Mouse (Mus musculus) lung, adult 10 weeks (tissue): ENCODE results near the gene Strada. TPM values are rescaled to one million over a fixed set of nuclear protein-coding genes. Genes with fewer than 3 reads are reported as not detected.

Experiments used
- polyA plus RNA-seq: library from polyadenylated mRNA; stranded (reverse); fragments of 350-450 nt; fragmentation: Illumina TruSeq; extraction: RNeasy Lipid Tissue Mini Kit (QIAGEN cat#74804); gene quantifications from one replicate; pipeline ENCODE4 v1.2.3, GENCODE M21; 2014; ENCODE audit warnings: low read depth, low replicate concordance; ENCODE audit not compliant: insufficient read depth

The Strada gene
- polyA plus RNA-seq = 9.7 TPM

DNA sequence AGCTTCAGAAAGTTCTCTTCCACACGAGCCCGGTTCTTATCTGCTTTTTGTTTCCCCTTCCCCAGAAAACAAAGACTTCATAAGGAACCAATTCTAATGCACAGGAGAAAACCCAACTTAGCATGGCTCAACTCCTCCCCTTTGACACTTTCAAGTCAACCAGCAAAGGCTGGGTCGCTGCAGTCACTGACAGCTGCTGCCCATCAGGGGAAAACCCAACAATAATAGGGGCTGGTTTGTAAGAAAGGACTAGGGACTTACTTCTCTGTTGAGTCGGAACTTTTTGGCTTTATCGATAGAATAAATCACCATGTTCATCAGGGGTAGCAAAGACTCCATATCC, at the start of gene Strada:
TSS of gene Strada (minus strand) at position 46 of the 343 bp plus-strand sequence.

DNA sequence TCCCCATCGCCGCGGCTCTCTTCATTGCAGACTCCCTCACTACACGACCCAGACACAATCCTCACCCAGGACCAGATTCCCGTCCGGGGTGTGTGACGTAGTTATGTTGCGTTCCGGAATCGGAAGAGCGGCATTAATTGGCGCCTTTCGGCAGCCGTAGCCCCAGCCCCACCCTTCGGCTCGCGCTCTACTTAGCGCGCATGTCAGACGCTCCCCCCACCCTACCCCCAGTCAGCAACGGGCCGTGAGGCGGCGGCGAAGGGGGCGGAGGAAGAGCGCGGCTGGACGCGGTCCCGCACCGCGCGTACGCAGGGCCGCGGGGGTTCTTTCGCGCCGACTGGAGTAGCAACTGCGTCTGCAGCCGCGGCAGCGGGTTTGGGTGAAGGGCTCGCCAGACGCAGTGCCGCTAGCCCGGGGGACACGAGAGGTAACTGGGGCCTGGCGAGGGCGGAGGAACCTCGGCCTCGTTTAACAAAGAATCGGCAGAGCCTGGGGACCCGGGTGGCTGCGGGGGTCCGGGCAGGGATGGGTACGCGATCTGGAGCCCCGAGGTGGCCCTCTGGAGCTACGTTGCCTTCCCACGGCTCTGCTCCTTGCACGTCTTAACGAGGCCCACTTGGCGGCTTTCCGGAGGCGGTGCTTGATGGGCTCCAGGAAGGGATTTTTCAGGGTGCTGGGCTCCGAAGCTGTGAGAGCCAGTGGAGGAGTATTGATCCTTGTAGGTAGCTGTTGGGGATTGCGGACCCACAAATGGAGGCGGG, 14.9 kb upstream of the Strada start, which contains the start of gene Ddx42:
TSS of gene Ddx42 (plus strand) at position 197 of the 761 bp plus-strand sequence.

DNA sequence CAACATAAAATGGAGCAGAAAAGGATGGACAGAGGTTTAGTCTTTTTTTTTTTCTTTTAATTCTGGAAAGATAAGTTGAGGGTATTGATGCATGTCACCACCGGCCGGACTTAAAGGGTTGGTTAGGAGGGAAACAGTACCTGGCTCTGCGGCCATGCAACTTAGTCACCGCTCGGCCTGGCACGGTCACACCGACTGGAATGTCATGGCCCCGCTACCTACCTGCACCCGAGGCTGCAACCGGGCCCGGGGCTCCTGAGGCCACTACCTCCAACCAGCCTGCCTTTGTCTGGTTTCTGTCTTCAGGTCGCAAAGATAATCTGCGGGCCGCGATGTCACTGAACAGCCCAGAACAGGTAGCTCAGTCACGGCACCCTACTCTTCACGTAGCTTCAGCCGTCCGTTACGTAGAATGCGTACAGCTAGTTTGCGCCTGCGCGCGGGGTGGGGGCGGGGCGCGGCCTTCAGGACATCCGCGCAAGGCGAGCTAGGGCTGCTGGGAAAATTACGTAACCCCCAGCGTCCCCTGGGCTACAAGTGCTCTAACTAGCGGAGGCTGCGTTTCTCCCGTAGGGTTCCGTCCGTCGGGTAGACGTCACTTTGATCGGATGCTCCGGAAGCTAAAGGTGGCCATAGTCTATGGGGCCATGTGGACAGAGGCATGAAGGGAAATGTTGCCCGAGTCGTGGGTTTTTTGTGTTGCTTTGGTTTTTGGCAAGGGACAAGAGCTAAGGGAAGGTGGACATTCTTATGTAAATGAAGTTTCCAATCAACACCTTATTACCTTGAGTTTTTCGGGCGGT, 14.2 kb upstream of the Strada start, which contains the start of gene Ccdc47:
TSS of gene Ccdc47 (minus strand) at position 418 of the 803 bp plus-strand sequence.

DNA sequence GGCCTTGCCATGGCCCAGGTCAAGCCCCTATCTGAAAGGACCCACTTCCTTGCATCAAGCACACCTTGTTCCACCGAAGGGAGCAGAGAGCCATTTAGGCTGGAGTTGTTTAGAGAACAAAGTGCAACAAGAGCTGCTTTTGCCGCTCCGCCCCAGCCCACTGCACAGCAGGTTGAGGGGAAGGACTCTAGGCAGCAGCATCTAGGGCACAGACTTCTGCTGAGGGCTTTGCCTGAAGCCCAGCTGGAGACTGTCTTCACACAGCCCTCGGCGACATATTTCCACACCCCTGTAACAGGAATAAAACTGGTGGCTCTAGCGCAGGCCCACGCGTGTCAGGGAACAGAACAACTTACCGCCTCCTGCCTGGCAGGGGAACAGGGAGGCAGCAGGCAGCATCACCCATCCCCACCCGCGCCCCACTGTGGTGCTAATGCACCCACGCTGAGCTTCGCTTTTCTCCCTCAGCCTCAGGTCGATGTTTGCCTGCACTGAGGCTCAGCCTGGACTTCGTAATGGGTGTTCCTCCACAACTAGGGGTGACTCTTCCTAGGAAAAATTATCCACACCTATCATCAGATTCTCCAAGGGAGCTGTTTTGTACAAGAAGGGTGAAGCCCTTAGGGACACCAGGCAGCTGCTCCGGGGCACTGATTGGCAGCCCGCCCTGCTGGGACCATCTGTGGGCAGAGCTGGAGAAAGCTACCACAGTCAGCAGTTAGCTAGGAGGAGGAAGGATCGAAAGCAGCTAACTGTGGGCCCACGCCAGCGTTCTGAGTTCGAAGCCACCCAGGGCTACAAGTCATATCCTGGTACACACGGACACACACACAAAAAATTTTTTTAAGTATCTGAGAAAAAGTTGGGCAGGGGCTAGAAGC, 40.9 kb downstream of the Strada start, which contains the start of the genes Gm10840 and Limd2:
TSS of gene Gm10840 (plus strand) at position 10 of the 881 bp plus-strand sequence.
TSS of gene Limd2 (minus strand) at position 20 of the 881 bp plus-strand sequence.

Other genes with a start within 250 kb of the Strada start
- gene Cyb561, start 248.8 kb downstream of the Strada start, polyA plus RNA-seq = 54.4 TPM
- 174 TPM for gene Ace, start 234.2 kb downstream of the Strada start, polyA plus RNA-seq
- 0.71 TPM for gene Ace3, start 207.5 kb downstream of the Strada start, polyA plus RNA-seq
- not detected for gene Kcnh6, start 194.0 kb downstream of the Strada start, polyA plus RNA-seq
- 20.8 TPM for gene Dcaf7, start 165.3 kb downstream of the Strada start, polyA plus RNA-seq
- gene Taco1, start 136.1 kb downstream of the Strada start, polyA plus RNA-seq = 8.3 TPM
- gene Map3k3, start 117.6 kb downstream of the Strada start, polyA plus RNA-seq = 22.5 TPM
- gene Gm10840, start 41.3 kb downstream of the Strada start, polyA plus RNA-seq = not detected
- 113 TPM for gene Limd2, start 41.3 kb downstream of the Strada start, polyA plus RNA-seq
- gene Ccdc47, start 14.2 kb upstream of the Strada start, polyA plus RNA-seq = 52.1 TPM
- 21.1 TPM for gene Ddx42, start 14.8 kb upstream of the Strada start, polyA plus RNA-seq
- gene Ftsj3, start 53.9 kb upstream of the Strada start, polyA plus RNA-seq = 13.7 TPM
- gene Psmc5, start 54.0 kb upstream of the Strada start, polyA plus RNA-seq = 111 TPM
- 48.5 TPM for gene Smarcd2, start 70.8 kb upstream of the Strada start, polyA plus RNA-seq
- gene Tcam1, start 74.5 kb upstream of the Strada start, polyA plus RNA-seq = not detected
- not detected for gene Gh, start 99.7 kb upstream of the Strada start, polyA plus RNA-seq
- gene Cd79b, start 112.6 kb upstream of the Strada start, polyA plus RNA-seq = 91.6 TPM
- 0.27 TPM for gene Scn4a, start 151.1 kb upstream of the Strada start, polyA plus RNA-seq
- gene Prr29, start 163.3 kb upstream of the Strada start, polyA plus RNA-seq = 13.2 TPM
- gene Icam2, start 185.9 kb upstream of the Strada start, polyA plus RNA-seq = 223 TPM